Mouse (Mus musculus): Measurements from ENCODE around the gene Pp2d1.

- no peak for TF ChIP-seq POLR2A (IDR thresholded peaks at IDR 0.05; ENCODE audit: borderline replicate concordance, extremely low read depth, low read depth, low read length)
- TF ChIP-seq CTCF (IDR thresholded peaks at IDR 0.05; ENCODE audit: insufficient read depth, low read length), result no peak
These were observed 39.0 kb upstream of the Pp2d1 start for GRCm38 (mm10) chr17:53578249-53578648.
